Mouse (Mus musculus) cerebellum, postnatal 36 days (tissue): ENCODE results near the gene Elk3.

ENCODE experiments used
- DNase-seq, 2 experiments: peaks; one replicate each; pipeline ENCODE4 v3.0.0; 2021 to 2022; ENCODE audit warnings: mixed read lengths in 2 of 2

Elk3 gene

DNA sequence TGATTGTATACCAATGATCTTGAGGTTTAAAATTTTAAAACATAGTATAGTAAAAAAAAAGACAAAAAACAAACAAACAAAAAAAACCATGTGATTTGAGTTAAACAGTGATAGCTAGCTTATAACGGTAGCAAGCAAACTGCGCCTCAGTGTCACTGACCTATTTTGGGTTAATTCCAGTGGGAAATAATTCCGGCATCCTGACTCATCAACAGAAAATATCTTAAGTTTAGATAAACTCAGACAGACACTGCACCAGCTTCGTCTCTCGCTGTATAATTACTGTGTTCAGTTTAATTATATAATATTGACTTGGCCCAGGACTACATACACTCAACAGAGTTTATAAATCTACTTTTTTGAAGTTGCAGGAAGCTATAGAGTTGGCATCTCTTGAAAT lies 79.0 kb downstream of the Elk3 start:
- no peak for DNase-seq

DNA sequence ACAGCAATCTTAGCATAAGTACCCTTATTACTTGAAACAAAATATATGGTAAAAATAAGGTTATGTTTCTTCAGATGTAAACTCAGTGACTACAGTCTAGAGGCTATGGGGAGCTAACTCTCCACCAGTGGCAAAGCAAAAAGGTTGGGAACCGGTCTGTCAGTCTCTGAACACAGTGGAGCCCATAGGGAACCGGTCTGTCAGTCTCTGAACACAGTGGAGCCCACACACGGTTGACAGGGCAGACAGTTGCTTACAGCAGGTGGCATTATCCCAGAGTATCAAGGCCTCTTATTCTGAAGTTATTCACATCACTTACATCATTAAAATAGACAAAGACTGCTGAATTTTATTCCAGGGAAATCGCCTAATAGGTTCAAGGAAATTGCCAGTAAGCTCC lies 79.4 kb downstream of the Elk3 start:
- no peak for DNase-seq

DNA sequence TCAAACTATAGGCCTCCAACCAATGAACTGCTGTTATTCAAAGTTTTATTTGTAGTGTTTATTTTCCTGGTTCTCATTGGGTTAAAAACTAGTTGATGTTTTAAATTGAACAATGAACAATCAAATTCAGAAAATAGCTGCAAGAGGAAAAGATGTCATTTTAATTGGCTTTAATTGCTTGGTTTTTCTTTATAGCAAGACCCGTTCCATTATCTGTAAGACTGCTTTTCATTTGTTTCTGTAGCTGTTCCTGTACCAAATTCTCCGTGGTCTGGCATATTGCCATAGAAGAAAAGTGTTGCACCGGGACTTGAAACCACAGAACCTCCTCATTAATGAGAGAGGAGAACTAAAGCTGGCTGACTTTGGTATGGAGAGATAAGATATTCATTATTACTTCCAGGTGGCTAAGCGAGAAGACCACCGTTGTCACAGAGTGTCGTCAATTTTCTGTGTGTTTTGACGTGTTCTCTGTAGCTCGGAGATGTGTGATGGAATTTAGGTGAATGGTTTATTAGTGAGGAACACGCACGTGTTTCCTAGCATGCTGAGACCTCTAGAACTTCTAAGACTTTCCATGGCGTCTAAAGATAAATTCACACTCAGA lies 82.4 kb downstream of the Elk3 start:
- no peak for DNase-seq

DNA sequence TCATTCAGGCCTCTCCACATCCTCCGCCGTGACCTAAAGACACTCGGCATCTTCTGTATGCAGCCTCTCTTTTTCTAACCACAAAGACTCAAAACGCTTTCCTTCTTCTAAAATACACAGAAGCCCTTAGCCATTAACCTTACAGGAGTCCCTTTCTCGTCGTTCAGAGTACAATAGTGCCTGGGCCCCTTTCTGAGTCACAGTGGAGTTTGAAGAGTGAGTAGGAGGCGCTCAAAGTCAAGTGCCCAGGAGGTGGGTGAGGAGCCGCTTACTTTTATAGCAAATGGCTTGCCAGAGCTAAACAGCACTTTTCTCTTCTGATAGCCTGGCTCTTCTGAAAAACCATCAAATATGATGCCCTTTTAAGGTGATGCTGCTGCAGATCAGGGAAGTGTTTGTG lies 83.0 kb downstream of the Elk3 start:
- no peak for DNase-seq

DNA sequence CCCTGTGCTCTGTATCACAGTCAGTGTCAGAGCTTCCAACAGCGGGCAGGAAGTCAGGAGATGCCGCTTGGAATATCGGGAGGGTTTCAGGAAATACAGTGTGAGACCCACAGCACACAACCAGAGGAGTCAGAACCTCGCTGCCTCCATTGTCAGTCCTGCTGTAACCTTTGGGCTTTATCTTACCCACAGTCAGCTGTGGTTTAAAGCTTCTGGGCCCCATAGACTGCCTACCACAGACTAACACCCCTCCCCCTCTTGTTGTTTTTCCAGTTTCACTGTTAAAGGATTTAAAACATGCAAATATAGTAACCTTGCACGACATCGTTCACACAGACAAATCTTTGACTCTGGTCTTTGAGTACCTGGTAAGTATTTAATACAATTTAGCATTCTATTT lies 85.2 kb downstream of the Elk3 start:
- DNase-seq, result no peak

DNA sequence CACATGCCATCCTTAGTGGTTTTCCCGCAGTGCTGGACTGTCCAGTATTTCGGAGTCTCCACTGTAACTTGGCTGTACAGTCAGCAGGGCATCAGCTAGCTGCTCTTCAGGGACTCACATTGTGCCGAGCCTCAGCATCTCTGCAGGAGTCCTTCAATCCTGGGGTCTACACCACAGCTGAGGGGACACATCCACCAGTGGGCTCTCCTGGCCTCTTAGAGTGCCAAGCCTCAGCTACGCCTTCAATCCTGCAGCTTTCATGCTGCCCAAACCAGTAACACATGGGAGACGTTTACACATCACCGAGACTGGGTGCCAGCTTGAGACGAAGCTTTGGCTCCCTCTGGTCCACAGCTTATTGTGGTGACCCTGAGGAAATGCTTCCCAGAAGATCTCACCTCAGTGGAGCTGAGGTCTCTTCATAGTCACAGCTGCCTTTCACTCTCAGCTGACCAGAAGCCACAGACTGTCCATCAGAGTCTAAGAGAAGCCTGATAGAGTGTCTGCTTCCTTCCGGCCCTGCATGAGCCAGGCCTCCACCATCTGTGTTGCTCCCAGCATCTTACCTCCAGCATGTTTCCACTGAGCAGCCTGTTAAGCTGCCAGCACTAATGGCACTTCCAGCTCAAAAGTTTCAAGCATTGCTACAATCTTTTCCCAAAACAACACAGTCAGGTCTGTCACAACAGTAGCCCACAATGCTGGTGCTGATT lies 95.7 kb downstream of the Elk3 start:
- DNase-seq, result peak; percentile 45 to 51

DNA sequence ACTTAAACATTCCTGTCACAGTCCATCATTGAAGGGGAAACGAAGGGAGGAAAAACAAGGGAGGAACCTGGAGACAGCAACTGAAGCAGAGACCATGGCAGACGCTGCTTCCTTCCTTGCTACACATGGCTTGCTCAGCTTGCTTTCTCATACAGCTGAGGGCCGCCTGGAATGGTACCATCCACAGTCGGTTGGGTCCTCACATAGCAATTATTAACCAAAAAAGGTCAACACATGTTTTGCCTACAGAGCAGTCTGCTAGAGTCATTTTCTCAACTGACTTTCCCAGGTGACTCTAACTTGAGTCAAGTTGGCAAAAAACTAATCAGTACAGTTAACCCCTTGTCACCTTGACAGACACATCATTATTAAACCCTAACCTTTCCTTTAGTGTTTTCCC lies 96.7 kb downstream of the Elk3 start:
- no peak for DNase-seq

DNA sequence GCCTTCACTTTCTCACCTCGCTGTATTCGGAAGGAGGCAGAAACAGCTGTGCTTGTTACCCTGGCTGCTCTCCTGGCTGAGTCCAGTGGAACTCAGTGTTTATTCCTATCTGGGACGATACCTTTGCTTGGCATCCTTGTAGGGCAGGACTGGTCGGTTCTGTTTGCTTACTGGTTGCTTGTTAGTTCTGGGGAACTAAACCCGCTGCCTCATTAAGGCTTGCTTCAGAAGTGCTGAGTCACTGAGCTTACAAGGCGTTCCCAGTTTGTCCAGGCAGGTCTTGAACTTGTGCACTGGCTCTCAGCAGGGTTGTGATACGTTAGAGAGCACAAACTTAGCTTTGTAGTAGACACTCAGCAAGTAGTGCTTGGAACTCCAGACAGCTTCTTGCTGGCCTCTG lies 97.6 kb downstream of the Elk3 start:
- no peak for DNase-seq

DNA sequence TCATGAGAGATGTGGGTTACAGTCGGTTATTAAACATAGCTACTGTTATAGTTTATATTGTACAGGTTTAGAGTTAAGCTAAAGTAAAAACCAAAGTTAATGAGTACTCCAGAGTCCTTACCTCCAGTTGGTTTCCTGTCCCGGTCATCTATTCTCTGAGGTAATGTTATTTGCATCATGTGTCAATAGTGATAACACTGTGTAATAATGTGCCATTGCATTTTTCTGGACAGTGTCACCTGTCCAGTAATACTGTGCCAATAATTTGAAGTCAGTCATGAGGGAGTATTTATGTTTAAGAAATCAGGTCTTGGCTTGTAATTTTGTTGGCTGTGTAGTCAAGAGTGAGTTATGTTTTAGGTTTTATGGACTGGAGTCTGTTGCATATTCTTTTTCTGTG lies 98.2 kb downstream of the Elk3 start:
- no peak for DNase-seq

DNA sequence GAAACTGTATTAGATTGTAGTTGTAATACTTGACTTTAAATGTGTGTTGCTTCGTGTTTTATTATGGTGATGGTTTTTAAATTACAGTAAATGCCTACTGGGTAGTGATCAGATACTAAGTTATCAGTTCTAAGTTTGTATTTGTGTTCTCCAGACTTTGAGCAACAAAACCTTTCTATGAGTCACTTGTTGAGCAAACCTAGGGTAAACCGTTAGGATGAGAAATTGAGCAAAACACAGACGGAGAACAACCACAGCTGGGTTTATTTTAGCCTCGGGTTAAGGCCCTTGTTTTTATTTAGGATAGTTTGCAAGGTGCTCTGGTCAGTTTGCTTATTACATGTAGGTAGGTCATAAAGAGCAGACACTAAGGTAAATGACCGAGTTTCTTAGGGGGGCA lies 103.8 kb downstream of the Elk3 start:
- DNase-seq, result no peak

DNA sequence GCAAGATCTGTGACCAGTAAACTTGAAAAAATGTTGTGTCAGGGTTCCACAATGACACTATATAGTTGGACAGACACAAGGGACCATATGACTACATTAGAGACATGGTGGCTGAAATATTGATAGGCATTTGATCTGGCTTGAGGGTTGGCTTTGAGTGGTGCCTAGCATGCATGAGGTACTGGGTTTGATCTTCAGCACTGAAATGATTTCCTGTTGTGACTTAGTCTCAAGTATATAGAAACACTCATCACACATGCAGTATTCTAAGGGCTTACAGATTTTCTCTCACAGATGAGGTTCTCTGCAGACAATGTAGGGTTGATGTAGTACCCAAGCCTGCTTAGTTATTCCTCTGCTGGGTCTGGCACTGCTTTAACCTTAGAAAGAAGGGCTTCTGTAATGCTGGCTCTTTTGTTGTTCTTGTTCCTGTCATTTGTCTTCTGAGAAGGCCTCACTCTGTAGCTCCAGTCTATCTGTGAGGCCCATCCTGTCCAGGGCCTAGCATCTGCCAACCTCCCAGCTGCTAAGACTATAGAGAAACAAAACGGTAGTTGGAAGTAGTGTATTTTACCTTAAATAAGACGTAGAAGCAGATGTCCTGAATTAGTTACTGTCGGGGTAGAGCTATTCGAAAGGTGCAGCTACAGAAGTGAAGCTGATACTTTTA lies 105.5 kb downstream of the Elk3 start:
- DNase-seq, result no peak

DNA sequence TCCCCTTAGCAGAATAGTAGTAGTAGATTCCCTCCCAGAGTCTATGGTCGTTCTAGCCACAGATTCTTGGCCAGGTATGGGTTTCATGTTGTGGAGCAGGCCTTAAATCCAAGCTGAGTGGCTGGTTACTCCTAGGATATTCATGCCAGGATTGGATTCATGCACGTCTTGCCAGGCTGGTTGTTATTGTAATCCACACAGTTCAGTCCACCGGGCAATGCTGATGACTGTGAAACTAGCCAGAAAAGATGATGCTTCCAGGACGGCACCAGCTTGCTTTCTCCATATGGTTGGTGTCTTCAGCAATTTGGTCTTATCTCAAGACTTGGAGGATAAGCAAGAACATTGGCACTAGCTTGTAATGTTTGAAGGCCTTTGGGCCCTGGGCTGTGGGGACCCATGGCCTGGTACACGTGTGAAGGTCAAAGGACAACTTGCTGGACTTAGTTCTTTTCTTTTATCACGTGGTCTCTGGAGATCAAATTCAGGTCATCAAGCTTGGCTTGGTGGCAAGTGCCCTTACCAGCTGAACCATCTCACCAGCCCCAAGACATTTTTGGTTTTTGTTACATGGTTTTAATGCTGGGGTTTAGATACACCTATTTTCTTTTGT lies 109.0 kb downstream of the Elk3 start:
- DNase-seq, result peak in 1 of 2 experiments; percentile 34

DNA sequence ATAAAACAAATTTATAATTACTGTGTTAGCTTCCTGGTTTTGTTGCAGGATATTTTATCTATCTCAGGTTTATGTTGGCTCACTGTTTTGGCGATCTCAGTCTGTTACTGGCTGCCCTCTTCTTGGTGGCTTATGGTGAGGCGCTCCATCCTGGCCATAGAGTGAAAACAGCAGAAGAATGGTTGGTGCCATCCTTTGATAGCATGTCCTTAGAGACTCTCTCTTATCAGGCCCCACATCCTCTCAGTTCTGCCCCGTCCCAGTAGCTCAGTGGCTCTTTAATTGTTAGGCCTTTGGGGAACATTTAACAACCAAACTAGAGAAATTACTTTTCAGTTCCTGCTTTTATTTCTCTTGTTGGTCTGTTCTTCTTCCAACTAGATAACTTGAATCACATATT lies 112.0 kb downstream of the Elk3 start:
- no peak for DNase-seq
